20 mouse cellular contexts compared by ENCODE assay signal in genomic region chr14:104114986-104115951, GRCm38 (mm10).
A peak's percentile ranks its signal among the peaks of the same experiment; 100 is the strongest.
DNase-seq lines count a peak whose midpoint lies in the region; ATAC-seq lines count a peak whose summit lies in the region.
"Had no signal": no experiment of that assay in that cellular context is flagged by ENCODE, and none has a peak within 500 bp of the region (broad histone marks: within the 10 kb centered on the region; RNA-seq: fewer than 3 reads in every experiment).

No protein-coding gene starts in this region.

- 0 out of 2 replicates have a peak overlapping the region, but pooled peaks have one; percentile 17 for H3K4me2 ChIP-seq in forebrain, embryonic 16.5 days (ENCODE audit: low read length)
- no peak overlapping the region for H3K4me2 ChIP-seq in midbrain, embryonic 12.5 days (replicated peaks)
- H3K4me2 ChIP-seq in midbrain, embryonic 14.5 days (ENCODE audit: low read length): peak overlapping the region; percentile 28
- H3K4me2 ChIP-seq in hindbrain, embryonic 14.5 days (replicated peaks): no peak overlapping the region; the same call in 1 of the 2 replicates
- H3K4me2 ChIP-seq: embryonic facial prominence, embryonic 12.5 days; heart, embryonic 12.5 days had no signal

- H3K4me1 ChIP-seq in forebrain, embryonic 16.5 days (replicated peaks; ENCODE audit: control insufficient read depth, insufficient read depth, low read length): no peaks in the 10 kb centered on the region
- peaks cover 11% of the 10 kb centered on the region; the same call in 1 of the 2 replicates for H3K4me1 ChIP-seq in forebrain, embryonic 10.5 days
- H3K4me1 ChIP-seq in midbrain, embryonic 12.5 days: peaks cover 4% of the 10 kb centered on the region; the same call in 1 of the 2 replicates
- 0 out of 2 replicates have a peak, but pooled peaks cover 5% of the 10 kb centered on the region for H3K4me1 ChIP-seq in midbrain, embryonic 14.5 days (ENCODE audit: control insufficient read depth, insufficient read depth, low read length)
- no peaks in the 10 kb centered on the region for H3K4me1 ChIP-seq in hindbrain, embryonic 14.5 days (replicated peaks; ENCODE audit: control insufficient read depth, insufficient read depth, low read length)
- H3K4me1 ChIP-seq: embryonic facial prominence, embryonic 12.5 days; heart, embryonic 12.5 days had no signal

- H3K4me3 ChIP-seq in forebrain, embryonic 16.5 days (replicated peaks; ENCODE audit: low read length): no peak overlapping the region
- H3K4me3 ChIP-seq in forebrain, embryonic 10.5 days: no peak overlapping the region
- H3K4me3 ChIP-seq in midbrain, embryonic 12.5 days: no peak overlapping the region
- H3K4me3 ChIP-seq in midbrain, embryonic 14.5 days (replicated peaks; ENCODE audit: low read depth, low read length): no peak overlapping the region
- H3K4me3 ChIP-seq in hindbrain, embryonic 14.5 days (replicated peaks; ENCODE audit: low read length): no peak overlapping the region
- H3K4me3 ChIP-seq: embryonic facial prominence, embryonic 12.5 days; heart, embryonic 12.5 days had no signal

- DNase-seq in forebrain, embryonic 10.5 days (ENCODE audit: extremely low spot score, low spot score): no peak
- peak; percentile 72 for DNase-seq in midbrain, embryonic 14.5 days
- peak; percentile 47 for DNase-seq in retina, embryonic 14.5 days (ENCODE audit: low spot score)
- no peak for DNase-seq in hindbrain, embryonic 14.5 days (ENCODE audit: low spot score)
- no peak for DNase-seq in gastrocnemius, postnatal 10 days
- no peak for DNase-seq in urinary bladder, adult 18-20 months (ENCODE audit: low spot score in 2 of 2)
- DNase-seq: adrenal gland, adult 2 months; adrenal gland, postnatal 25 days; cerebellum, adult 11 months; cerebellum, adult 8-10 months; cerebellum, postnatal 14 days; embryo, embryonic 11 days; gastrocnemius, postnatal 25 days; heart, postnatal 36 days had no signal

- H3K36me3 ChIP-seq in forebrain, embryonic 16.5 days (ENCODE audit: control insufficient read depth, insufficient read depth): no peaks in the 10 kb centered on the region
- no peaks in the 10 kb centered on the region for H3K36me3 ChIP-seq in forebrain, embryonic 10.5 days (replicated peaks)
- no peaks in the 10 kb centered on the region for H3K36me3 ChIP-seq in midbrain, embryonic 12.5 days
- no peaks in the 10 kb centered on the region for H3K36me3 ChIP-seq in midbrain, embryonic 14.5 days (ENCODE audit: control insufficient read depth, insufficient read depth, low read length)
- no peaks in the 10 kb centered on the region for H3K36me3 ChIP-seq in hindbrain, embryonic 14.5 days (replicated peaks; ENCODE audit: control insufficient read depth, insufficient read depth)
- H3K36me3 ChIP-seq: embryonic facial prominence, embryonic 12.5 days; heart, embryonic 12.5 days had no signal

- 30% methylated on average over 14 of the region's 14 CpGs for WGBS in forebrain, embryonic 16.5 days
- 53% methylated on average over 14 of the region's 14 CpGs for WGBS in forebrain, embryonic 10.5 days
- 34% methylated on average over 14 of the region's 14 CpGs for WGBS in midbrain, embryonic 12.5 days
- 25% methylated on average over 14 of the region's 14 CpGs for WGBS in midbrain, embryonic 14.5 days
- 72% methylated on average over 14 of the region's 14 CpGs for WGBS in hindbrain, embryonic 14.5 days

- no peaks in the 10 kb centered on the region for H3K9me3 ChIP-seq in forebrain, embryonic 16.5 days (ENCODE audit: control insufficient read depth, low read length)
- H3K9me3 ChIP-seq in forebrain, embryonic 10.5 days: no peaks in the 10 kb centered on the region; the same call in 1 of the 2 replicates
- H3K9me3 ChIP-seq in midbrain, embryonic 12.5 days: no peaks in the 10 kb centered on the region
- no peaks in the 10 kb centered on the region for H3K9me3 ChIP-seq in midbrain, embryonic 14.5 days (ENCODE audit: control insufficient read depth, low read length)
- H3K9me3 ChIP-seq in hindbrain, embryonic 14.5 days (ENCODE audit: control insufficient read depth, low read length): no peaks in the 10 kb centered on the region
- H3K9me3 ChIP-seq: embryonic facial prominence, embryonic 12.5 days; heart, embryonic 12.5 days had no signal

- no peak for ATAC-seq in forebrain, embryonic 16.5 days
- peak; percentile 72 for ATAC-seq in midbrain, embryonic 12.5 days (ENCODE audit: low FRiP score, low read depth)
- peak; percentile 80; the same call in 1 of the 2 replicates for ATAC-seq in midbrain, embryonic 14.5 days (ENCODE audit: low FRiP score, low TSS enrichment)
- no peak for ATAC-seq in hindbrain, embryonic 14.5 days (ENCODE audit: low FRiP score)
- ATAC-seq: hindbrain, embryonic 16.5 days; inflammation-experienced regulatory T-cells, adult 6 months had no signal

- no peak overlapping the region for H3K27ac ChIP-seq in forebrain, embryonic 16.5 days (ENCODE audit: low read length)
- no peak overlapping the region for H3K27ac ChIP-seq in forebrain, embryonic 10.5 days
- 0 out of 2 replicates have a peak overlapping the region, but pooled peaks have one; percentile 4 for H3K27ac ChIP-seq in midbrain, embryonic 12.5 days (replicated peaks)
- H3K27ac ChIP-seq in midbrain, embryonic 14.5 days (replicated peaks; ENCODE audit: low read depth, low read length): peak overlapping the region; percentile 28
- H3K27ac ChIP-seq in hindbrain, embryonic 14.5 days: no peak overlapping the region
- H3K27ac ChIP-seq: embryonic facial prominence, embryonic 12.5 days had no signal

- H3K9ac ChIP-seq in forebrain, embryonic 16.5 days (replicated peaks; ENCODE audit: low read depth, low read length): no peak overlapping the region
- H3K9ac ChIP-seq in midbrain, embryonic 12.5 days (replicated peaks): no peak overlapping the region
- H3K9ac ChIP-seq in midbrain, embryonic 14.5 days (replicated peaks; ENCODE audit: low read length): no peak overlapping the region
- no peak overlapping the region for H3K9ac ChIP-seq in hindbrain, embryonic 14.5 days
- H3K9ac ChIP-seq: embryonic facial prominence, embryonic 12.5 days; heart, embryonic 12.5 days had no signal

- no peaks in the 10 kb centered on the region for H3K27me3 ChIP-seq in forebrain, embryonic 16.5 days (replicated peaks; ENCODE audit: control insufficient read depth, insufficient read depth, low read length)
- no peaks in the 10 kb centered on the region; the same call in none of the 2 replicates for H3K27me3 ChIP-seq in forebrain, embryonic 10.5 days (ENCODE audit: poor library complexity, severe bottlenecking)
- no peaks in the 10 kb centered on the region for H3K27me3 ChIP-seq in midbrain, embryonic 12.5 days
- H3K27me3 ChIP-seq in midbrain, embryonic 14.5 days (ENCODE audit: control insufficient read depth, insufficient read depth, low read length): no peaks in the 10 kb centered on the region
- no peaks in the 10 kb centered on the region for H3K27me3 ChIP-seq in hindbrain, embryonic 14.5 days (ENCODE audit: control insufficient read depth, insufficient read depth, low read length)
- H3K27me3 ChIP-seq: embryonic facial prominence, embryonic 12.5 days; heart, embryonic 12.5 days had no signal

Comparison
In these comparisons a context has a peak if more than half of its experiments do, and no peak if none do; other contexts are left out.
1. H3K4me2 ChIP-seq: peak in forebrain, embryonic 16.5 days (single experiment) and midbrain, embryonic 14.5 days (single experiment); none in midbrain, embryonic 12.5 days (single experiment) and hindbrain, embryonic 14.5 days (single experiment).
2. ATAC-seq: peak in midbrain, embryonic 12.5 days (single experiment) and midbrain, embryonic 14.5 days (single experiment); none in forebrain, embryonic 16.5 days (single experiment) and hindbrain, embryonic 14.5 days (single experiment).
3. H3K27ac ChIP-seq: peak in midbrain, embryonic 12.5 days (single experiment) and midbrain, embryonic 14.5 days (single experiment); none in forebrain, embryonic 16.5 days (single experiment), forebrain, embryonic 10.5 days (single experiment) and hindbrain, embryonic 14.5 days (single experiment).
4. DNase-seq: peak in midbrain, embryonic 14.5 days (single experiment) and retina, embryonic 14.5 days (single experiment); none in forebrain, embryonic 10.5 days (single experiment), hindbrain, embryonic 14.5 days (single experiment), gastrocnemius, postnatal 10 days (single experiment) and urinary bladder, adult 18-20 months (0 of 2).